Mouse (Mus musculus) cerebellum, postnatal 4 days (tissue): Measurements from ENCODE around the gene Mdp1.

Experiments used
- DNase-seq, 2 experiments: peaks; one replicate each; pipeline ENCODE4 v3.0.0; 2022; ENCODE audit warnings: low spot score in 2 of 2, mixed read lengths in 1 of 2

The Mdp1 gene

DNA sequence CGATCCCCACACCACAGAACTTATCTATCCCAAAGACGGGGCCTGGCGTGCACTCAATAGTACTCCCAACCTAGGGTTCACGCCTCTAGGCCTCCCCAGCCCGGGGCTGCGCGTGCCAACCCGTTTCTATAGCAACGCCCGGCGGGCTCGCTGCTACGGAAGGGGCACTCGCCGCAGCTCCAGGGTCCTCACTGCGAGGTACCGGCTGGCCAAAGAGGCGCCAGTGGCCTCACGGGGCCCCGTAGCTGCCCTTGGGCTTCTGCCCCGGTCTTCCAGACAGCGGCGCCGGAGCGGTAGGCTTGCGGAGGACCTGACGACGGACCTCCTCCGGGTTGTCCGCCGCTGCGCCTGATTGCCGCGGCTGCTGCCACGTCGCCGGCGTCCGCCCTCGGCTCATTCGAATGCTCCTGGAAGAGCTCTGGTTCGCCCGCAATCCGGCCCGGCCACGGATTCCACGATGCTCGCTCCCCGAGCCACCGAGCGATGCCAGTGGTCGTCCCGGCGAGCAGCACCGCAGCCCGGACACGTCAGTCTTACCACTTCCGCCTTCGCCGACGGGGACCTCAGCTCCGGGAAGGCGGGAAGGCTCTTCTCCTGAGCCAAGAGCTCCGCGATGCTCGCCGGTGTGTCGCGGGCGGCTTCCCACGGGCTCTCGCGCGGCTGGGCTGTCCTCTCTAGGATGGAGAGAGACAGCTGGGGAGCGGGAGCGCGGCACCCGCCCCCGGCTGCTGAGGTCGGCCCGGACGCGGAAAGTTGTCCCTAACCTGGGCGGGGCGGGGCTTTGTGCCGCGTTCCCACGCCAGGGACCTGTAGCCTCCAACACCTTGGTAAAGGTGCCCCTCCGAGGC lies 17.0 kb downstream of the Mdp1 start, which contains the start of gene Tm9sf1:
Gene Tm9sf1 (minus strand): TSS at position 747 of the 848 bp plus-strand sequence.
- DNase-seq, result peak; percentile 53 to 72

DNA sequence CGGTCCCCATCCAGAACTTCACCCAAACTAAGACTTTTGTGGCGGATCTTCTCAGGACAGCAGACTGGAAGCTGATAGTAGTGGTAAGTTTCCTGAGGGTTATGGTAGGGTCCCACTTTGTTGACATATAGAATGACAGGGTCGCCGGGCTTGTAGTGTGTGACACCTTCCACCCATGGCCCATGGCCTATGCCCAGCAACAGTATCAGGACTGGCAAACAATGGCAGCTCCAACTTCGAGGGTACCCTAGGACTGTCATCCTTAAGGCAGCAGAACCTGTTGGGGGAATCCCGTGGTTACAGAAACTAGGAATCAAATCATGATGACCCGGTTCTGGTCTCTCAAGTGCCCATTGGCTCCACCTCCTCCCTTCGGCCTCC lies 17.6 kb downstream of the Mdp1 start:
- DNase-seq, result no peak

DNA sequence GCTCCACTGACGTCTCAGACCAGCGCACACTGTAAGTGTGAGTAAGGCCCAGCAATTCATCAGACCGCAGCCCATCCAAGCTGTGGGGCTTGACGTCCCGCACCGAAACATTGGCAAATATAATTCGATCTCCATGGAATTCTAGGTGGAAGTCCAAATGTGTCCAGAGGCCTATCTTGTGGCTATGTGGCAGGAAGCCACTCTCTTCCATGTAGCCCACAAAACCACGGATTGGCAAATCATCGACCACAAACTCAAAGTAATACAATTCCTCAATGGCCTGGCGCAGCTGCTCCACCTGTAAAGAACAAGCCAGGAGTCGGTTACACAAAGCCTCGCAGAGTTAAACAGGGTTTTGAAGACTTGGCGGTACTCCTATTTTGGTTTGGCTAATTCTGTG lies 19.0 kb downstream of the Mdp1 start:
- DNase-seq, result no peak

DNA sequence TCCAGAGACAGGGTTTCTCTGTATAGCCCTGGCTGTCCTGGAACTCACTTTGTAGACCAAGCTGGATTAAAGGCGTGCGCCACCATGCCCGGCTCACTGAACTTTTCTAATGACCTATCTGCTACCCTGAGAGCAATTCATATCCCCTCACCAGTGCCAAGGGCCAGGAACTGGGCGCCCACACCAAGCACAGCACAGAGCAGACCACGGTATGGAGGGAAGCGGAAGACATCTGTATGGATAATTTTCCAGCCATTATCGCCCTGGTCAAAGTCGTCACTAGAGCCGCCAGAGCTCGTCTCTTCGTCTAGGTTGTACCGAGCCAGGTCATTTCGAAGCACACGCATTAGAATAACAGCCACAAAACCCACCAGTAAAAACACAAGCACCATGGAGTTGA lies 19.5 kb downstream of the Mdp1 start:
- DNase-seq, result no peak

DNA sequence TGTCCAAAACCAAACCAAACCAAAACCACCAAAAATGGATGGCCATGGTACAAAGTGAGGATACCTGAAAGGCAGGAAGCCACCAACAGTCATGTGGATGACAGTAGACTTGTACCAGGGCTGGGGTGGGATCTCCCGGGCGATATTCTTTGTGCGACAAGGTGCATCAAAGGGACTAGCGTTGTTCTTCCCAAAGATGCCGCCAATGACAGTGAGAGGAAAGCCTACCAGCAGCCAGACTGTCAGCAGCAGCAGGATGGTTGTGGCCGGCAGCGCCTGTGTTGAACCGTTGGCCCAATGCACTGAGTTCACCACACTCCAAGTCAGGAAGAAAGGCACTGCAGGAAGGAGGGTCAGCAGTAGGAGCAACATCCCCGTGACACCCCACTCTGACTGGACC lies 22.5 kb downstream of the Mdp1 start, which contains the start of gene Gm49378:
Gene Gm49378 (minus strand): TSS at position 101 of the 400 bp plus-strand sequence.
- DNase-seq, result no peak

DNA sequence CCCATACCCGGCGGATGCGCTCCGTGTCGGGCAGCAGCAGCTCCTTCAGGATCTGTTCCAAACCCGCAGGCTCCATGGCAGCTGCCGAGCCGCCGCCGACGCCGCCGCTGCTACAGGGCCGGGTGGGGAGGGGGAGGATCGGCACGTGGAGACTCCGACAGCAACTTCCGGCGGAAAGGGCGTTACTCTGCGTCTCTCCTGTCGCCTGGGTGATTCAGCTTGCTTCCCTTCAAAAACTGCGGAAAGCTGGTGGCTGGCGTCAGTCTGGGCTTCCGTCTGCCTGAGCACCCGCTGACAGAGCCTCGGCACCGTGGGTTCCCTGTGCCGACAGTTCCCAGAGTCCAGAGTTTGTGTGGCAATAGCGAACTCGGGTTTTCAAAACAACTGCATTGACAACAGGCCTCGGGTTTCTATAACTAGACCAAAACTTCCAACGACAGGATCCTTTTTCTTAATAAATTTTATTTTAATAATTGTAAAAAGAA lies 24.7 kb downstream of the Mdp1 start, which contains the start of gene Ipo4:
Gene Ipo4 (minus strand): TSS at position 435 of the 485 bp plus-strand sequence.
- DNase-seq, result peak; percentile 72 to 84

DNA sequence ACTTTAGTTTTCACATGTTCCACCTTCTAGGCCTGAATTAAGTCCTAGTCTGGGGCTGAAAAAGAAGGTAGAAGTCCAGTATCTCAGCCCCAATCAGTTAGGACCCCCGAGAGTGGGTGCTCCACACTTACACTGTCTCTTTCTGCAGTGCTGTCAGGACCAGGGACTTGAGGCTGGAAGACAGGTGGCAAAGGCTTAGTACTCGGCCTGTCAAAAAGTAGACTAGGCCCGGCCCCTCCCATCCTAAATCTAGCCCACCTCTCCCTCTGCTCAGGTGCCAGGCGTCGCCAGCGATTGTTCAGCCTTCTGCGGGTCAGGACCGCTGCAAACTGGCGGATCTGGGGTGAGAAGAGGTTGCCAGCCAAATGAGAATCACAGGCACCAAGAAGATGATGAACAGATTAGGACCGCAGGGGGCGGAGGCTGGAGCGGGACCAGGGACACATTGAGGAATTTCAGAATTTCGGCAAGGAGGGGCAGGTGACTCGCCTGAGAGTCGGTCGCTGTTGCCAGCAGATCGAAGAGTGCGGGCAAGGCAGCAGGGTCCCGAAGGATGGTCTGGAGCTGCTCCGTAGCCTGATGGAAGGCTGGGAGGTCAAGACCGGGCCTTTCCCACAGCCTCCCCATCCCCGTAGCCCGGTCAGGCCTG lies 25.3 kb downstream of the Mdp1 start:
- no peak for DNase-seq

DNA sequence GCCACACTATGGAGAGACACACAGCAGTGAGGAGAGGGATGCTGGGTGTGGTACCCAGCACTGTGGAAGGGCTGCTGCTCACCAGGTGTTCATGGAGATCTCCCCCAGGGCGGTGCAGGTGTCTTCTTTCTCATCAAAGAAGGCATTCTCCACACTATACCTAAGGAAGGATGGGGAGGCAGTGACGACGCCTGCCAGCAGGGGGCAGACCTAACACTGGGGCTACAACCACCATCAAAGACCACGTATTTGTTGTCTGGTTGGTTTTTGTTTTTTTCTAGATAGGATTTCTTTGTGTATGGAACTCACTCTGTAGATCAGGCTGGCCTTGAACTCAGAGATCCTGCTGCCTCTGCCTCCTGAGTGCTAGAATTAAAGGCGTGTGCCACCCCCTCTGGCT lies 31.0 kb downstream of the Mdp1 start:
- no peak for DNase-seq

DNA sequence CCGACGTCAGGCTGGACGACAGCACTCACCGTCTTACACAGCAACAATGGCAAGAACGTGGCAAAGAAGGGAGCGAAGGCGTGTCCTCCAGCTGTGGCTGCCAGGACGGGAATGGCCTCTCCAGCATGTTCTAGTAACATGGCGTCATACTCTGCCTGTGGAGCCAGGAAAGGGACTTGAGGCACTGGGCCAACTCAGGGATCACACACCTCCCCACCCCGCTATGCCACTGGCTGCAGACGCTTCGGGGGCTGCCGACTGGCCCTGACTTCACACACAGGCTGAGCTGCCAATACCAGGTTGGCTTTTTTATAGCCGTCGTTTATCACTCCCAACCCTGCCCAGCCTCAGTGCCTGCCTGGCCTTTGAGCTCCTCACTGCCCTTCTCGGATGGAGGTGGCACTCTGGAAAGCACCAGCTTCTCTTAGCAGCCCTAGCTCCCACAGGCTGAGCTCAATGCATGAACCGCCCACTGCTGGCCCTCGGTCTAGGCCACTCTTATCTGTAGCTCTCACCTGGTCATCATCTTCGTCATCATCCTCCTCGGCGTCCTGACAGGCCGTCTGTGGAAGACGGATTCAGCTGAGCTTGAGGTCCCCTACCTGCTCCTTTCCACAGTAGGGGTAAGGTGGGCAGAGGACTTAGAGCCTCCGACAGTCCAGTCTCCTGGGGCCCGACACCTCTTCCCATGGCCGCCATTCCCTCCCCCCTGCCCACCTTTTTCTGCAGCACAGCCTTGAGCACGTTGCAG lies 32.1 kb downstream of the Mdp1 start:
- DNase-seq, result no peak

DNA sequence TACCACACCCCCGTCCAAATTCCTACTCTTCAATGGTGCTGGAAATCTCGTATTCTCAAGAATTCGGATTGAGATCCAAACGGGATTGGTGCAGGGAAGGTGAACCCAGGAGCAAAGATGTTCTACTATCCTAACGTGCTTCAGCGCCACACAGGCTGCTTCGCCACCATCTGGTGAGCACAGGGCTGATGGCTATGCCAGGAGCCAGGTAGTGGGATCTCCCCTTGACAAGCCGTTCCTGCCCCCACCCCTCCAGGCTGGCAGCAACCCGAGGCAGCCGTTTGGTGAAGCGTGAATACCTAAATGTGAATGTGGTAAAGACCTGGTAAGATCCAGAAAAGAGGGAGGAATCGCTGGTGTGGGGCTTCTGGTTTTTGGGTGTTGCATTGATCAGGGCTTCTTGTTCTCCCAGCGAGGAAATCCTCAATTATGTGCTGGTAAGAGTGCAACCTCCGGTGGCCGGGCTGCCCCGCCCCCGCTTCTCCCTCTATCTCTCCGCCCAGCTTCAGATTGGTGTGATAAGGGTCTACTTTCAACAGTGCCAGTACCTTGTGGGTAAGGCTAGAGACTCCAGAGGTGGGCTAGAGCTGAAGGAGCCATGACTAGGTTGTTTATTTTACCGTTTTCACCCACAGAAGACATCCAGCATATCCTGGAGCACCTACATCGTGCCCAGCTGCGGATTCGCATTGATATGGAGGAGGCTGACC lies 41.7 kb downstream of the Mdp1 start:
- DNase-seq, result no peak

DNA sequence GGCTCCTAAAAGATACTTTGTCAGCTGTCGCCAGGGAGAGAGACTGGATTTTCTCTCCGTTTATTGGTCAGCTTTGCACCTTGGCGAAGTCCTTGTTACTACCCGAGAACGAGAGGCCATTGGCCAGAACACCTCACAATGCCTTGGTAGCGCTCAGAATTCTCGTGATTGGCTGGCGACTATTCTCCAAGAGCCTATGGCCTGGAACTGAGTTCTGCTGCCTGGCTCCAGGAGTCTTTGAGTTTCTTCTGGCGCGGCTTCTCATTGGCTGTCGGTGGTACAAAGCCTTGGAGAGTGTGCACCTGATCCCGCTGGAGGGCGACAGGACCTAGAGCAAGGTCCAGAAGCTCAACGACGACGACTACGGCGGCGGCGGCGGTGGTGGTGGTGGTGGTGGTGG lies 42.5 kb downstream of the Mdp1 start, which contains the start of gene Rec8:
Gene Rec8 (plus strand): TSS at position 216 of the 400 bp plus-strand sequence.
- DNase-seq, result no peak

DNA sequence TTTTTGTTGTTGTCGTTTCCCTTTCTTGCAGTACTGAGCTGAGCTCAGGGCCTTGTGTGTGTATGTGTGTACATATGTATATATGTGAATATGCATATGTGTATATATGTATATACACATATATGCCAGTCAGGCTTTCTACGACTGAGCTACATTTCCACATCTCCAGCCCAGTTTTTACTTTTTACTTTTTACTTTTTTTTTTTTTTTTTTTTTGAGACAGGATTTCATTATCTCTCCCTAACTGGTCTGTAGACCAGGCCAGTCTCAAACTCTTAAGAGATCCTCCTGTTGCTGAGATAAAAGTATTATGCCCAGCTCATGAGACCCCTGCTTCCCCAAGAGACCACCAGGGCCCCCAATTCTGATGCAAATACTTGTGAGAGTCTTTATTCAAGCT lies 43.5 kb downstream of the Mdp1 start:
- DNase-seq, result no peak

DNA sequence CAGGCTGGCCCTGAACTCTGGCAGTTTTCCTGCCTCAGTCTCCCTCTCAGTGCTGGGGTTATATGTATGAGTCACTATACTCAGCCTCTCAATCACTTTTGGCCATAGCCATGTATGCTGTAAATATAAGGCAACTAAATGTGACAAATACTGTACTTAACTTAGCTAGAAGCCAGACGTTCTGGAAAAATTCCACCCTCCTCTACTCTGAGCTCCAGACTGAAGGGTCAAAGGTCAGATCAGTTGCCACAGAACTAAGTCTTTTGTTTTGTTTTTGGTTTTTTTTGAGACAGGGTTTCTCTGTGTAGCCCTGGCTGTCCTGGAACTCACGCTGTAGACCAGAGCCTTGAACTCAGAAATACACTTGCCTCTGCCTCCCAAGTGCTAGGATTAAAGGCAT lies 44.4 kb downstream of the Mdp1 start:
- no peak for DNase-seq

DNA sequence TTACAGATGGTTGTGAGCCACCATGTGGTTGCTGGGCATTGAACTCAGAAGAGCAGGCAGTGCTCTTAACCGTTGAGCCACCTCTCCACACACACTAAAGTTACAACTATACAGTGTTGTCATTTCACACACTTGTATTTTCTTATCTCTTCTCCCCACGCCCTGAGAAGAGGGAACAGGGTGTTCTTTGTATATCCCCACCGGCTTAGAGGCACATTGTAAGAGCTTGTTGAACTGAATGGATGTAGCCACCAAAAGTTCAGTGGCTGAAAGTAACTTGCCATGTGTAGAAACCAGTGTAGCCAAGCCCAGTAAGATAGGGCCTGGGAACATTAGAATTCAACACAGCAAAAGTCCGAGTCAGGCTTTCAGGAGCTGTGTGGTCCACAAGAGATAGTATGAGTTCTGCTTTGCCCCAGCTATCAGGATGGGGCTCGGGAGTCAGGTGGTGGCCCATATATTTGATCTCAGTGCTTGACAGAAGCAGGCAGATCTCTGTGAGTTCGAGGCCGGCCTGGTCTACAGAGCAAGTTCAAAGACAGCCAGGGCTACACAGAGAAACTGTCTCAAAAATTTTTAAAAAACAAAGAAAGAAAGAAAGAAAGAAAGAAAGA lies 45.6 kb downstream of the Mdp1 start:
- no peak for DNase-seq

DNA sequence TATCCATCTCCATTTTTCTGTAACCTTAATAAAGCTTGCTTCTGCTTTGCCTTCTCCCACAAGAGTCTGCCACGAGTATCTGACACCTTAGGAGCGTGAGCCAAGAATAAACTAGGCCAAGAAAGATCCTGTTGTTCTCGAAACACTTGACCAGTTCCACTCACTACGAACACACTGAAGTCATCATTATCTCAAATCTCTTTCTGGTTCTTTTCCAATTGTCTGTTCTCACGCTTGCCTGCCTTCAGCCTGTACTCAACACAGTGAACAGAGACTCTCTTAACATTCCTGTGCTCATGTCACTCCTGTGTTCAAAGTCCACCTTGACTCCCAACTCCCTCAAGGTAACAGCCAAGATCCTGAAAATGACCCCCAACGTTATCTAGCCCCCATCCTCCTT lies 47.0 kb downstream of the Mdp1 start:
- no peak for DNase-seq

DNA sequence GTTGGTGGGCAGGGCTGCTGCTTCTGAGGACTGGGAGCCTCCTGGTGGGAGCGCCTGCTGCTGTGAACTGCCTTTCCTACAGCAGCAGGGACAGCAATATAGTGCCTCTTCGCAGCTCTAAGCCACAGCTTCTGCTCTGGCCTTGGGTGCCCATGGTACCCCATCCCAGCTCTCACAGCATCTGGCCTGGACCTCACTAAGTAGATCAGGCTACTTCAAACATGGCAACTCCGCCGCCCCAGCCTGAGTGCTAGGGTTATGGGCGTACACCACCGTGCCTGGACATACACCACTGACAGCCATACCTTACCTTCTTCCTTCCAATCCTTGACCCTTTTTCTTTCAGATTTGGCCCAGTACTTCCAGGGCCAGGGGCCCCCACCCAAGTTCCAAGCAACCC lies 52.0 kb downstream of the Mdp1 start:
- no peak for DNase-seq
